Mouse (Mus musculus) G1E (cell line): ENCODE data around the gene Rpap3.

Experiments
- CTCF ChIP-seq: IDR thresholded peaks from 2 replicates; pipeline ENCODE4 v1.5.1; 2012; ENCODE audit warnings: low read depth, low read length, inconsistent platforms, mixed read lengths
- POLR2AphosphoS5 ChIP-seq: IDR thresholded peaks from 2 replicates; pipeline ENCODE4 v1.6.1; 2012; ENCODE audit warnings: low read depth, low read length, inconsistent platforms; ENCODE audit not compliant: insufficient replicate concordance
- TAL1 ChIP-seq: conservative IDR thresholded peaks from 2 replicates; pipeline ENCODE4 v1.6.1; 2012; ENCODE audit warnings: low read depth, low read length, inconsistent platforms, mixed read lengths

GRCm38 (mm10) chr15:97730365-97730764 is 24.7 kb upstream of the Rpap3 start:
- no peak for TF ChIP-seq CTCF
- no peak for TF ChIP-seq POLR2AphosphoS5
- no peak for TF ChIP-seq TAL1
